Mouse (Mus musculus): Measurements from ENCODE around the gene Tmub2. TPM values are rescaled to one million over a fixed set of nuclear protein-coding genes. Genes with fewer than 3 reads are reported as not detected.
A peak's percentile ranks its signal among the peaks of the same experiment; 100 is the strongest.

The Tmub2 gene
- total and polyA plus RNA-seq, 2 experiments: 18.1 to 34.2 TPM

- Histone ChIP-seq H3K27ac (replicated peaks; ENCODE audit: insufficient read depth, low read depth, low read length) (no peak overlapping the region), H3K27me3 (ENCODE audit: control insufficient read depth, insufficient read depth, low read length) (no peaks in the 10 kb centered on the region), H3K4me3 (ENCODE audit: insufficient read depth, low read depth, low read length) (no peak overlapping the region), H3K9ac (ENCODE audit: low read depth, low read length) (no peak overlapping the region), H3K36me3 (ENCODE audit: control insufficient read depth, insufficient read depth, low read length) (no peaks in the 10 kb centered on the region), H3K79me2 (ENCODE audit: control insufficient read depth, insufficient read depth, low read length) (no peaks in the 10 kb centered on the region; the same call in 1 of the 2 replicates), H3K4me1 (ENCODE audit: control insufficient read depth, insufficient read depth, low read length) (peaks cover 3% of the 10 kb centered on the region; the same call in 1 of the 2 replicates)
- no peak for DNase-seq (ENCODE audit: extremely low read depth, low read depth, low spot score)
- TF ChIP-seq CTCF (IDR thresholded peaks at IDR 0.05; ENCODE audit: low read depth, low read length) (no peak), POLR2A (IDR thresholded peaks at IDR 0.05; ENCODE audit: extremely low read depth, insufficient read depth, low read length) (no peak)
- WGBS: 77% methylated on average over 6 of the region's 6 CpGs
Measured at GRCm38 (mm10) chr11:102283922-102284321, 809 bp upstream of the Tmub2 start.

- Histone ChIP-seq H3K4me1 (ENCODE audit: control insufficient read depth, insufficient read depth, low read length) (peaks cover 3% of the 10 kb centered on the region; the same call in 1 of the 2 replicates), H3K27me3 (ENCODE audit: control insufficient read depth, insufficient read depth, low read length) (no peaks in the 10 kb centered on the region), H3K4me3 (ENCODE audit: insufficient read depth, low read depth, low read length) (peak overlapping the region; percentile 86), H3K27ac (replicated peaks; ENCODE audit: insufficient read depth, low read depth, low read length) (peak overlapping the region; percentile 88), H3K79me2 (ENCODE audit: control insufficient read depth, insufficient read depth, low read length) (no peaks in the 10 kb centered on the region; the same call in 1 of the 2 replicates), H3K9ac (ENCODE audit: low read depth, low read length) (peak overlapping the region; percentile 77), H3K36me3 (ENCODE audit: control insufficient read depth, insufficient read depth, low read length) (no peaks in the 10 kb centered on the region)
- no peak for TF ChIP-seq POLR2A (IDR thresholded peaks at IDR 0.05; ENCODE audit: extremely low read depth, insufficient read depth, low read length)
- TF ChIP-seq CTCF (IDR thresholded peaks at IDR 0.05; ENCODE audit: low read depth, low read length): no peak
- WGBS: 1% methylated on average over 31 of the region's 31 CpGs
- DNase-seq (ENCODE audit: extremely low read depth, low read depth, low spot score): no peak
Measured at GRCm38 (mm10) chr11:102285095-102285834, 534 bp downstream of the Tmub2 start.

- DNase-seq (ENCODE audit: extremely low read depth, low read depth, low spot score): no peak
- H3K4me3 ChIP-seq (ENCODE audit: insufficient read depth, low read depth, low read length): no peak overlapping the region
- peaks cover 10% of the 10 kb centered on the region for H3K36me3 ChIP-seq (ENCODE audit: control insufficient read depth, insufficient read depth, low read length)
- peaks cover 3% of the 10 kb centered on the region; the same call in 1 of the 2 replicates for H3K4me1 ChIP-seq (ENCODE audit: control insufficient read depth, insufficient read depth, low read length)
- WGBS: 95% methylated on average over 8 of the region's 8 CpGs
- no peak overlapping the region for H3K9ac ChIP-seq (ENCODE audit: low read depth, low read length)
- no peak for TF ChIP-seq POLR2A (IDR thresholded peaks at IDR 0.05; ENCODE audit: extremely low read depth, insufficient read depth, low read length)
- no peak for TF ChIP-seq CTCF (IDR thresholded peaks at IDR 0.05; ENCODE audit: low read depth, low read length)
- H3K27ac ChIP-seq (replicated peaks; ENCODE audit: insufficient read depth, low read depth, low read length): no peak overlapping the region
- no peaks in the 10 kb centered on the region for H3K27me3 ChIP-seq (ENCODE audit: control insufficient read depth, insufficient read depth, low read length)
- H3K79me2 ChIP-seq (ENCODE audit: control insufficient read depth, insufficient read depth, low read length): no peaks in the 10 kb centered on the region; the same call in 1 of the 2 replicates
Measured at GRCm38 (mm10) chr11:102287485-102287884, 2.8 kb downstream of the Tmub2 start.

GRCm38 (mm10) chr11:102288027-102288804 is 3.5 kb downstream of the Tmub2 start:
- Histone ChIP-seq H3K27ac (replicated peaks; ENCODE audit: insufficient read depth, low read depth, low read length) (no peak overlapping the region), H3K4me1 (ENCODE audit: control insufficient read depth, insufficient read depth, low read length) (peaks cover 3% of the 10 kb centered on the region; the same call in 1 of the 2 replicates), H3K27me3 (ENCODE audit: control insufficient read depth, insufficient read depth, low read length) (no peaks in the 10 kb centered on the region), H3K79me2 (ENCODE audit: control insufficient read depth, insufficient read depth, low read length) (no peaks in the 10 kb centered on the region; the same call in 1 of the 2 replicates), H3K36me3 (ENCODE audit: control insufficient read depth, insufficient read depth, low read length) (peaks cover 10% of the 10 kb centered on the region), H3K9ac (ENCODE audit: low read depth, low read length) (no peak overlapping the region), H3K4me3 (ENCODE audit: insufficient read depth, low read depth, low read length) (no peak overlapping the region)
- TF ChIP-seq CTCF (IDR thresholded peaks at IDR 0.05; ENCODE audit: low read depth, low read length) (no peak), POLR2A (IDR thresholded peaks at IDR 0.05; ENCODE audit: extremely low read depth, insufficient read depth, low read length) (no peak)
- DNase-seq (ENCODE audit: extremely low read depth, low read depth, low spot score): no peak
- WGBS: 84% methylated on average over 8 of the region's 8 CpGs

- DNase-seq (ENCODE audit: extremely low read depth, low read depth, low spot score): no peak
- TF ChIP-seq CTCF (IDR thresholded peaks at IDR 0.05; ENCODE audit: low read depth, low read length): no peak
- no peak for TF ChIP-seq POLR2A (IDR thresholded peaks at IDR 0.05; ENCODE audit: extremely low read depth, insufficient read depth, low read length)
- Histone ChIP-seq H3K36me3 (ENCODE audit: control insufficient read depth, insufficient read depth, low read length) (peaks cover 12% of the 10 kb centered on the region), H3K4me1 (ENCODE audit: control insufficient read depth, insufficient read depth, low read length) (peaks cover 3% of the 10 kb centered on the region; the same call in 1 of the 2 replicates), H3K27ac (replicated peaks; ENCODE audit: insufficient read depth, low read depth, low read length) (no peak overlapping the region), H3K27me3 (ENCODE audit: control insufficient read depth, insufficient read depth, low read length) (no peaks in the 10 kb centered on the region), H3K4me3 (ENCODE audit: insufficient read depth, low read depth, low read length) (no peak overlapping the region), H3K79me2 (ENCODE audit: control insufficient read depth, insufficient read depth, low read length) (no peaks in the 10 kb centered on the region; the same call in 1 of the 2 replicates), H3K9ac (ENCODE audit: low read depth, low read length) (no peak overlapping the region)
- WGBS: 84% methylated on average over 2 of the region's 2 CpGs
Measured at GRCm38 (mm10) chr11:102288913-102289312, 4.2 kb downstream of the Tmub2 start.
